Mouse (Mus musculus) adrenal gland, postnatal 10 days (tissue): ENCODE data around the gene Akna. TPM values are rescaled to one million over a fixed set of nuclear protein-coding genes. Genes with fewer than 3 reads are reported as not detected.

Experiments
- DNase-seq: peaks from one replicate; pipeline ENCODE4 v3.0.0; 2021; ENCODE audit warnings: mixed read lengths
- total RNA-seq, 2 experiments: library from RNA; stranded (reverse); gene quantifications; 2 replicates each; pipeline ENCODE4 v1.2.3; 2021

The Akna gene
- total RNA-seq, 2 experiments from 2014 or later, result 7.4 to 7.7 TPM

GRCm38 (mm10) chr4:63409908-63410582, 6.9 kb upstream of the Akna start:
- peak; percentile 70 for DNase-seq

DNA sequence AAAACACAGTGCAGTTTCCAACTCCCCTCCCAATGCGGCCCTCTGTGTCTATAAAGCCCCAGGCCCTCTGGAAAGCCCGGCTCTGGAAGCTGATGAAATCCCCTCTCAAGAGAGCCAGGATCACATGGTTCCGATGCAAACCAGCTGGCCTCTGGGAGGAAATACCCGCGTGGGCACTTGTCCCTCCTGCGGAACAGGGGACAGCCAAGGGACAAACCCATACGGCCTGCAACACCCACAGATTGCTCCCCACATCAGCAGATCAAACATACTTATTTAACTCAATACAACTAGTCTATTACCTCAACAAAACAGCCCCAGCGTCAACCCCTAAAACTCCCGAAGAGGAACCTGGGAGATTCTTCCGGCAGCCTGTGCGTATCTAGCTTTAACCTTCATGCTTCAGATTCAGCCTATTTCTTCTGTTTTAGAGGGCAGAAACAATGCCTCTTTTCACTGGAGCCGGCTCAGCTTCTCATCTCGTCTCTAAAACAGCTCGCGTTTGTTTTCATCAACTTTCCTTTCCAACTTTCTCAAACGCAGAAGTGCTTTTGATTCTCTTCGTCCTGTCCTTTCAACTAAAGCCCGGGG, 6.3 kb upstream of the Akna start:
- no peak for DNase-seq

DNA sequence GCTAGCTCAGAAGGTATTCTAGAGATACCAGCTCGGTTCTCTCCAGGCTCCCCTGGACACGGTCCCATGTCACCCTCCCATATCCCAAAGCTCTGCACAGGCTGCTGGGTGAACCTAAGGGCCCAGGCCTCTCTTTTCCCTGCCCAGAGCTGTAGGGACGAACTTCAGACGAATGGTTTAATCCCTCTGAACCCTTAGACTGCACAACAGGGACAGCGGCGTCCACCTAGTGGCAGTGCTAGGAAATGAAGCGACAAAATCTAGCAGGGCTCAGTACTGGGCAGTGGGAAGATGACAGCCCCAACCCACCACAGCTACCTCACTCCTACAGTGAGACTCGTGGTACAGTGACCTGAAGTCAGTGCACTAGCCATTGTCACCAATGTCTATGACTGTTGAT, 5.5 kb upstream of the Akna start:
- peak; percentile 71 for DNase-seq

DNA sequence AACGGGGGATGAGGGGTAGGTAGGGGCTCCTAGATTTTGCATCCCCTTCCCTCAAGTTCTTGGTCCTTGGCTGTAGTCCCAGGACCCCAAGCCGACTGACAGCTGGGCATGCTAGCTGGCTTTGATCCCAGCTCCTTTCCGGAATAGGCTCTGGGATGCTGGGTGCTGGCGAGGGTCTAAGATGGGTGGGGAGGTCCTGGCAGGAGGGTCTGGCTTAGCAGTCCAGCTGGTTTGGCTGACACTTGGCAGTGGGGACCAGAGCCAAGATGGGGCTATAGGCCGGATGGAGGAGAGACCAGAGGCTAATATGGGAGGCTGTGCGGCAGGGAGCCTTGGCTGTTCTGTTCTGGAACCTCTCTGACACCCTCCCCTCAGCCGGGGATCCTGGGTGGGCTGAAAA, 5.1 kb upstream of the Akna start:
- no peak for DNase-seq

GRCm38 (mm10) chr4:63405683-63406082, 2.5 kb upstream of the Akna start:
- DNase-seq, result no peak

GRCm38 (mm10) chr4:63405051-63405450, 1.9 kb upstream of the Akna start:
- no peak for DNase-seq

GRCm38 (mm10) chr4:63404205-63404604, 1.1 kb upstream of the Akna start:
- DNase-seq, result no peak

- peak; percentile 35 for DNase-seq
Observed at GRCm38 (mm10) chr4:63402558-63402957, 596 bp downstream of the Akna start.

DNA sequence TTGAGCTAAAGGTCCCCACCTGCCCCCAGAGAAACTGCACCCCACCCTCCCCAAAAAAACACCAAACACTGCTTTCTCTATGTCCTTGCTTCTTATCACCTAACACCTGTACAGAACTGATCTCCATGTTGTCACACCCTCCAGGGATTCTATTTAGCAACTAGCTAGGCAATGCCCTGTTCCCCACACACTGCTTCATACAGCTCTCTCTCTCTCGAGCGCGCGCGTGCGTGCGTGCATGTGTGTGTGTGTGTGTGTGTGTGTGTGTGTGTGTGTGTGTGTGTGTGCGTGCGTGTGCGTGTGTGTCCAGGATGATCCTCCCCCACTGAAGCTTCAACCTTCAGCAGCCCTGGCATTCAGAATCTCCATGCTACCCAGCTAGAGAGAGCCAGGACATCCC, 1.1 kb downstream of the Akna start:
- DNase-seq, result no peak

- no peak for DNase-seq
Observed at GRCm38 (mm10) chr4:63401620-63402019, 1.5 kb downstream of the Akna start.

- DNase-seq, result no peak
Observed at GRCm38 (mm10) chr4:63400541-63401306, 2.4 kb downstream of the Akna start.

DNA sequence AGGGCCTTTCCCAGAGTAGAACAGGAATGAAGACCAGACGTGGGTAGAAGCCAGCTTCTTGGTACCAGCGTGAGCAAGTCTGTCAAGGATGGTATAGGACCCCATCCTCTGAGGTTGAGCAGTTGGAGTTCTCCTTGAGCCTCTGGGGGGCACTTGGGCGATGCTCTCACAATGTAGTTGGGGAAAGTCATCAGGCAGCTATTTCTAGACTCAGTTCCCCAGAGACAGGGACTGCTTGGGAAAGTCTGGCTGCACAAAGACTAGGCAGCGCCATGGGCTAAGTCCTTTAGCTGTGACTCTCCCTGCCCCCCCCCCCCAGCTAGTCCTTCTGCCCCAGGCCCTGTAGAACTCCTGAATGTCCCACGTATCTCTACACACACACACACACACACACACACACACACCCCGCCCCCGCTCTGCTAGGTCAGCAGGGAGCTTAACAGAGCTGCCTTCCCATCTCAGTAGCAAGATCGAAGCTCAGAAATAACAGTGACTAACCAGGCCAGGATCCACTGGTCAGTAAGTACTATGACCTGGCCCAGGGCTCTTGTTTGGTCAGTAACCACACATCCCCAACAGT, 3.4 kb downstream of the Akna start:
- DNase-seq, result no peak

GRCm38 (mm10) chr4:63398854-63399609, 4.1 kb downstream of the Akna start:
- DNase-seq, result no peak

DNA sequence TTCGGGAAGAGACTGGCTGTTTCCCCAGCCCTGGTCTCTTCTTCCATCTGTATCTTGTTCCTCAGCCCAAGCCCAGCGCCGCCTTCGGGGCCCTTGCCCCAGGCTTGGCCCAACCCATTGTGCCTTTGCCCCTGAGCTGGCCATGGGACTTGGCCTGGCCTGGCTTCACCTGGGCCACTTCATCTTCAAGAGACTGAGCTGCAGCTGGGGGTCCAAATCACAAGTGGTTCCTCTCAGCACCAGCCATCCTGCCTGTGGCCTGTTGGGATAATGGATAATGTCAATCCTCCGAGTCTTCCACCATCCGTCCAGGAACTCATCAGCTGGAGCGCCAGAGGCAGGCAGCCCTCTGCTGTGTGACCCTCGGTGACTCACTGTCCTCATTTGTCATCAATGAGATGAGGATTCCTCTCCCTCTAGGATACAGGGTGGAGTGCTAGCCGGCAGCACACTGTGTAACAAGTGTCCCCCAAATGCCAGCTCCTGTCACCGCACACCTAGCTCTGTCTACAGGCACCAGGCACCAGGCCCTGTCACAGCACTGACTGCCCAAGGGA, 5.1 kb downstream of the Akna start:
- no peak for DNase-seq

- DNase-seq, result no peak
Observed at GRCm38 (mm10) chr4:63391322-63391721, 11.8 kb downstream of the Akna start.

GRCm38 (mm10) chr4:63389887-63390528, 13.1 kb downstream of the Akna start:
- no peak for DNase-seq

GRCm38 (mm10) chr4:63389121-63389886, 13.8 kb downstream of the Akna start:
- DNase-seq, result no peak

DNA sequence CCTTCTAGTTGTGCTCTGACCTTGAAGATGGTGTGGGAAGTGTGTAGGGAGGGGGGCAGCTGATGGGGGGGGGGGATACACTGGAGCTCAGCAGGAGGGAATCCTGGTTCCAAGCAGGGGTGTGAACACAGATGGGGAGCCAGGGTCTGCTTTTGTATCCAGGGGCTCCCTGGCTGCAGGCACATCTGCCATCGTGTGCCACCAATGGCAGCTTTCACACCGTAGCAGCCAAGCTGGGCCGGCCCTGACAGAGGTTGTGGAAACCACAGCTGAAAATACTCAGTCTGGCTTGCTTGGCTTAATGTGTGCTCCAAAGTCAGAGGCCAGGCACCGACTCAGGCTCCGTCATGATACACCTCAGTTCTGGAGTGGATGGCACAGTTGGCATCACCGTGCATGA, 15.1 kb downstream of the Akna start:
- DNase-seq, result no peak

DNA sequence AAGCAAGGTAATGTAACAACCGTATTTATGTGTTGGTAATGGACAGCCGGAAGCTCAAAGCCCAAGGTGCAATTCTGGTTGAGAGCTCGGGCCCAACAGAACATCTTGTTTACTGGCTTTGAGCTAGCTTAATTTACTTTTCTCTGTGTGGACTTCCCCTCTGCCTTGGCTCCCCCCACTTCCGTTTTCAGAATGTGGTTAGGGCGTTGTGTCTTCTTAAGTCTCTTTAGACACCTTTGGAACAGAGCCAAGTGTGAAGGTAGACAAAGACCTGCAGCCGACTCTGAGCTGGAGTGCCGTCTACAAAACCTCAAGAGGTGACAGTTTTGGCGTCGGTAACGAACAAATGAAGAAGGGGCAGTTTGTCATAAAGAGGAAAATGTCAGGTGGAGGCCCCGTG, 17.4 kb downstream of the Akna start:
- DNase-seq, result no peak

DNA sequence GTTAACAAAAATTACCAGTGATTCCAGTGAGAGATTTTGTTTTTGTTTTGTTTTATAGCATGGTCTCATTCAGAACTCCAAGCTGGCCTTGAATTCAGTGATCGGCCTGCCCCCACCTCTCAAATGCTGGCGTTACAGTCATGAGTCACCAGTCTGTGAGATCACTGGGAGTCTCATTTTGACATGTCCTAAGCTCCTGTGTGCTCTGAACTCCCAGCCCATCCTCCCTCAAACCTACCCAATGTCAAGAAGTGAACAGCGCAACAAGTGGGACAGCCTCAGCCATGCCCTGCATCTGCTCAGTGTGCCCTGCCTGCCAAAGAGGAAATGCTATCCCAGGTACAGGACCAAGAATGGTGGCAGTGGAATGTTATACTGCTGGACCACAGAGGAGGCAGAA, 17.9 kb downstream of the Akna start:
- DNase-seq, result peak; percentile 30

- DNase-seq, result no peak
Observed at GRCm38 (mm10) chr4:63384262-63384661, 18.9 kb downstream of the Akna start.
